Mouse (Mus musculus) adrenal gland, adult 18-20 months (tissue): Measurements from ENCODE around the gene Larp1b. TPM values are rescaled to one million over a fixed set of nuclear protein-coding genes. Genes with fewer than 3 reads are reported as not detected.
"Not testable (repeated sequence)": the region's sequence is repeated elsewhere in the genome, so short reads cannot be mapped to it uniquely, and the experiment has no call there.

Experiments
- DNase-seq, 2 experiments: peaks; one replicate each; pipeline ENCODE4 v3.0.0; 2021 to 2022; ENCODE audit warnings: low spot score in 2 of 2
- long read RNA-seq, 2 experiments: library from polyadenylated mRNA; stranded (forward); transcript quantifications; one replicate each; pipeline ENCODE4 v2.0.0; 2021
- total RNA-seq, 2 experiments: library from RNA; stranded (reverse); gene quantifications; 1 replicate in 1 of 2; 2 replicates in 1 of 2; pipeline ENCODE4 v1.2.3; 2021

Larp1b gene
- total RNA-seq = 10 to 100 TPM; 31.1 to 35.6 TPM
- long read RNA-seq, experiment 1, transcript Larp1b-202 (10 exons, 2,497 nt) = major isoform, 26 of 33 reads
- long read RNA-seq, experiment 1, partial matches to known transcripts = 1 of 33 reads
- long read RNA-seq, experiment 1, other reads (novel, unspliced or antisense) = 6 of 33 reads
- long read RNA-seq, experiment 2, transcript Larp1b-202 (10 exons, 2,497 nt) = major isoform, 16 of 52 reads
- long read RNA-seq, experiment 2, partial matches to known transcripts = 25 of 52 reads
- long read RNA-seq, experiment 2, other reads (novel, unspliced or antisense) = 10 of 52 reads

- DNase-seq = peak; percentile 100
Observed at GRCm38 (mm10) chr3:40949170-40949902, at the start of gene Larp1b. Gene Larp1b (plus strand): TSS chr3:40949828.

GRCm38 (mm10) chr3:40902443-40902842 lies 47.2 kb upstream of the Larp1b start, which contains the start of gene 1700034I23Rik:
Gene 1700034I23Rik (minus strand): TSS chr3:40902543.
- not testable (repeated sequence) for DNase-seq

GRCm38 (mm10) chr3:40938189-40938588 lies 11.4 kb upstream of the Larp1b start:
- DNase-seq = no peak

GRCm38 (mm10) chr3:40938592-40938991 lies 11.0 kb upstream of the Larp1b start:
- DNase-seq = no peak

- DNase-seq = no peak
Observed at GRCm38 (mm10) chr3:40939019-40939418, 10.6 kb upstream of the Larp1b start.

- DNase-seq = peak; percentile 65 to 68
Observed at GRCm38 (mm10) chr3:40949903-40950600, 424 bp downstream of the Larp1b start.

- peak; percentile 62 to 63 for DNase-seq
Observed at GRCm38 (mm10) chr3:40950601-40951201, 1.1 kb downstream of the Larp1b start.

GRCm38 (mm10) chr3:40951365-40951764 lies 1.7 kb downstream of the Larp1b start:
- DNase-seq = no peak

- DNase-seq = no peak
Observed at GRCm38 (mm10) chr3:40952606-40953005, 3.0 kb downstream of the Larp1b start.

GRCm38 (mm10) chr3:40954792-40955191 lies 5.2 kb downstream of the Larp1b start:
- no peak for DNase-seq

GRCm38 (mm10) chr3:40958831-40959230 lies 9.2 kb downstream of the Larp1b start:
- DNase-seq = no peak

GRCm38 (mm10) chr3:40980758-40981157 lies 31.1 kb downstream of the Larp1b start:
- DNase-seq = no peak

- DNase-seq = no peak
Observed at GRCm38 (mm10) chr3:40987539-40987938, 37.9 kb downstream of the Larp1b start.

GRCm38 (mm10) chr3:40988722-40989121 lies 39.1 kb downstream of the Larp1b start:
- no peak for DNase-seq

GRCm38 (mm10) chr3:40991541-40991940 lies 41.9 kb downstream of the Larp1b start:
- no peak for DNase-seq

GRCm38 (mm10) chr3:40995161-40995560 lies 45.5 kb downstream of the Larp1b start:
- no peak for DNase-seq

GRCm38 (mm10) chr3:41009315-41009714 lies 59.7 kb downstream of the Larp1b start:
- no peak for DNase-seq

- DNase-seq = no peak
Observed at GRCm38 (mm10) chr3:41009990-41010389, 60.4 kb downstream of the Larp1b start.

- no peak for DNase-seq
Observed at GRCm38 (mm10) chr3:41010701-41011100, 61.1 kb downstream of the Larp1b start.

GRCm38 (mm10) chr3:41012451-41012850 lies 62.8 kb downstream of the Larp1b start:
- DNase-seq = no peak

- DNase-seq = no peak
Observed at GRCm38 (mm10) chr3:41014946-41015345, 65.3 kb downstream of the Larp1b start.
